Mouse (Mus musculus) olfactory bulb, adult 2 months (tissue): Measurements from ENCODE around the gene Nkapd1.

Experiments used
- CTCF ChIP-seq: fragments of 200-500 bp; IDR thresholded peaks from 2 replicates; pipeline ENCODE4 v1.5.1; 2012; ENCODE audit warnings: low read depth, mild to moderate bottlenecking, low read length, moderate library complexity; ENCODE audit not compliant: insufficient read depth
- POLR2A ChIP-seq: fragments of 200-500 bp; IDR thresholded peaks from 2 replicates; pipeline ENCODE4 v1.6.1; 2012; ENCODE audit warnings: mild to moderate bottlenecking, low read depth, low read length, moderate library complexity; ENCODE audit not compliant: insufficient read depth

- TF ChIP-seq POLR2A: no peak
- TF ChIP-seq CTCF: no peak
Observed at GRCm38 (mm10) chr9:50561918-50562360, 55.3 kb downstream of the Nkapd1 start.
